Mouse (Mus musculus) limb, embryonic 11.5 days (tissue): ENCODE data around the gene Pqlc2. TPM values are rescaled to one million over a fixed set of nuclear protein-coding genes. Genes with fewer than 3 reads are reported as not detected.

Experiments
- ATAC-seq: fragments of 200-750 bp; cut with Nextera tagmentation; 2 replicates; pipeline ENCODE4 v1.8.0; 2017; ENCODE audit warnings: low read depth; ENCODE audit not compliant: insufficient number of reproducible peaks, low FRiP score, low TSS enrichment
- DNase-seq: peaks from one replicate; pipeline ENCODE4 v3.0.0-alpha.2; 2015; ENCODE audit warnings: low spot score
- H3K27ac ChIP-seq: fragments of 300-500 bp; sonication (generic); replicated peaks from 2 replicates; pipeline ENCODE4 v1.5.1; 2014; ENCODE audit warnings: low read depth, mild to moderate bottlenecking, low read length
- H3K27me3 ChIP-seq: fragments of 300-500 bp; sonication (generic); 2 replicates; pipeline ENCODE4 v1.6.1; 2014; ENCODE audit warnings: mild to moderate bottlenecking, low read length, mixed read lengths; ENCODE audit not compliant: control insufficient read depth, insufficient read depth
- H3K36me3 ChIP-seq: fragments of 300-500 bp; sonication (generic); 2 replicates; pipeline ENCODE4 v1.6.1; 2014; ENCODE audit warnings: mild to moderate bottlenecking, low read length, moderate library complexity, mixed read lengths; ENCODE audit not compliant: control insufficient read depth, insufficient read depth
- H3K4me1 ChIP-seq: fragments of 300-500 bp; sonication (generic); 2 replicates; pipeline ENCODE4 v1.6.1; 2014; ENCODE audit warnings: low read length, mixed read lengths; ENCODE audit not compliant: control insufficient read depth, insufficient read depth
- H3K4me2 ChIP-seq: fragments of 300-500 bp; sonication (generic); 2 replicates; pipeline ENCODE4 v1.6.1; 2014; ENCODE audit warnings: low read depth, mild to moderate bottlenecking, moderate library complexity; ENCODE audit not compliant: severe bottlenecking
- H3K4me3 ChIP-seq: fragments of 300-500 bp; sonication (generic); 2 replicates; pipeline ENCODE4 v1.5.1; 2014; ENCODE audit warnings: low read depth, low read length
- H3K9ac ChIP-seq: fragments of 300-500 bp; sonication (generic); 2 replicates; pipeline ENCODE4 v1.6.1; 2014; ENCODE audit warnings: mild to moderate bottlenecking, low read length
- H3K9me3 ChIP-seq: fragments of 300-500 bp; sonication (generic); 2 replicates; pipeline ENCODE4 v1.6.1; 2016; ENCODE audit warnings: low read length; ENCODE audit not compliant: control insufficient read depth
- WGBS: fragments of 180-500 bp; shearing (Covaris S2); extraction: QIAGEN DNeasy Blood & Tissue Kit; methylation state at CpG from one replicate; pipeline ENCODE4 v1.1.7; 2014; 5-methylcytosine and 5-hydroxymethylcytosine counted together
- polyA plus RNA-seq: library from polyadenylated mRNA; unstranded; fragments of >200 nt; fragmentation: Nextera tagmentation; extraction: Ambion mirVana; gene quantifications from 2 replicates; pipeline ENCODE4 v1.2.1, GENCODE M21; 2014

Gene Pqlc2
- polyA plus RNA-seq, 1 experiment from 2014 or later = 13.0 TPM

GRCm38 (mm10) chr4:139312632-139313031 is 2.1 kb upstream of the Pqlc2 start:
- ATAC-seq (no peak), DNase-seq (peak; percentile 50)
- Histone ChIP-seq H3K4me1 (peaks cover 13% of the 10 kb centered on the region), H3K36me3 (peaks cover 5% of the 10 kb centered on the region; the same call in 1 of the 2 replicates), H3K9ac (no peak overlapping the region), H3K9me3 (no peaks in the 10 kb centered on the region), H3K27ac (no peak overlapping the region), H3K27me3 (no peaks in the 10 kb centered on the region), H3K4me3 (no peak overlapping the region), H3K4me2 (no peak overlapping the region)
- 63% methylated on average over 4 of the region's 4 CpGs for WGBS

- peaks cover 13% of the 10 kb centered on the region for H3K4me1 ChIP-seq
- peak overlapping the region; percentile 88 for H3K4me2 ChIP-seq
- no peaks in the 10 kb centered on the region for H3K27me3 ChIP-seq
- ATAC-seq (no peak), DNase-seq (no peak)
- 30% methylated on average over 14 of the region's 14 CpGs for WGBS
- H3K9me3 ChIP-seq = no peaks in the 10 kb centered on the region
- peak overlapping the region; percentile 95 for H3K9ac ChIP-seq
- H3K36me3 ChIP-seq = peaks cover 2% of the 10 kb centered on the region; the same call in 1 of the 2 replicates
- H3K27ac ChIP-seq = no peak overlapping the region
- peak overlapping the region; percentile 96 for H3K4me3 ChIP-seq
Observed at GRCm38 (mm10) chr4:139311707-139312106, 1.2 kb upstream of the Pqlc2 start.

- Histone ChIP-seq H3K4me3 (peak overlapping the region; percentile 96), H3K4me1 (peaks cover 13% of the 10 kb centered on the region), H3K4me2 (peak overlapping the region; percentile 88), H3K27ac (0 out of 2 replicates have a peak overlapping the region, but pooled peaks have one; percentile 18), H3K36me3 (peaks cover 2% of the 10 kb centered on the region; the same call in 1 of the 2 replicates), H3K9me3 (no peaks in the 10 kb centered on the region), H3K27me3 (no peaks in the 10 kb centered on the region), H3K9ac (peak overlapping the region; percentile 95)
- under 1% methylated on average over 51 of the region's 53 CpGs for WGBS
- ATAC-seq = peak; percentile 58
- DNase-seq = peak; percentile 62
Observed at GRCm38 (mm10) chr4:139310899-139311701, 592 bp upstream of the Pqlc2 start.

- Histone ChIP-seq H3K4me2 (peak overlapping the region; percentile 88), H3K4me1 (peaks cover 13% of the 10 kb centered on the region), H3K36me3 (peaks cover under 1% of the 10 kb centered on the region; the same call in 1 of the 2 replicates), H3K27me3 (no peaks in the 10 kb centered on the region), H3K27ac (no peak overlapping the region), H3K4me3 (peak overlapping the region; percentile 96), H3K9ac (peak overlapping the region; percentile 43; the same call in 1 of the 2 replicates), H3K9me3 (no peaks in the 10 kb centered on the region)
- no peak for ATAC-seq
- WGBS = 19% methylated on average over 6 of the region's 6 CpGs
- DNase-seq = no peak
Observed at GRCm38 (mm10) chr4:139309651-139310050, 857 bp downstream of the Pqlc2 start.

GRCm38 (mm10) chr4:139307916-139308315 is 2.6 kb downstream of the Pqlc2 start:
- ATAC-seq = no peak
- Histone ChIP-seq H3K27ac (no peak overlapping the region), H3K4me3 (no peak overlapping the region), H3K9me3 (no peaks in the 10 kb centered on the region), H3K27me3 (no peaks in the 10 kb centered on the region), H3K4me2 (no peak overlapping the region), H3K4me1 (peaks cover 13% of the 10 kb centered on the region), H3K9ac (no peak overlapping the region), H3K36me3 (no peaks in the 10 kb centered on the region)
- DNase-seq = no peak
- 81% methylated on average over 5 of the region's 5 CpGs for WGBS

- H3K27ac ChIP-seq = no peak overlapping the region
- 91% methylated on average over 3 of the region's 3 CpGs for WGBS
- peaks cover 4% of the 10 kb centered on the region; the same call in 1 of the 2 replicates for H3K4me1 ChIP-seq
- H3K9me3 ChIP-seq = no peaks in the 10 kb centered on the region
- H3K4me2 ChIP-seq = no peak overlapping the region
- no peaks in the 10 kb centered on the region for H3K36me3 ChIP-seq
- no peak overlapping the region for H3K4me3 ChIP-seq
- no peak for DNase-seq
- H3K27me3 ChIP-seq = no peaks in the 10 kb centered on the region
- no peak overlapping the region for H3K9ac ChIP-seq
- ATAC-seq = no peak
Observed at GRCm38 (mm10) chr4:139305521-139305920, 5.0 kb downstream of the Pqlc2 start.

GRCm38 (mm10) chr4:139302241-139302640 is 8.3 kb downstream of the Pqlc2 start:
- no peak overlapping the region for H3K4me3 ChIP-seq
- no peak overlapping the region for H3K9ac ChIP-seq
- 36% methylated on average over 5 of the region's 5 CpGs for WGBS
- no peak overlapping the region for H3K27ac ChIP-seq
- H3K27me3 ChIP-seq = no peaks in the 10 kb centered on the region
- ATAC-seq (no peak), DNase-seq (no peak)
- H3K36me3 ChIP-seq = no peaks in the 10 kb centered on the region
- H3K4me2 ChIP-seq = no peak overlapping the region
- H3K4me1 ChIP-seq = no peaks in the 10 kb centered on the region
- no peaks in the 10 kb centered on the region for H3K9me3 ChIP-seq

- no peaks in the 10 kb centered on the region for H3K4me1 ChIP-seq
Observed at GRCm38 (mm10) chr4:139301780-139302179, 8.7 kb downstream of the Pqlc2 start.

More at GRCm38 (mm10) chr4:139301780-139302179, 8.7 kb downstream of the Pqlc2 start:
- WGBS = 93% methylated on average over 8 of the region's 8 CpGs
- no peaks in the 10 kb centered on the region for H3K27me3 ChIP-seq
- no peak for ATAC-seq
- H3K9ac ChIP-seq = no peak overlapping the region
- no peaks in the 10 kb centered on the region for H3K9me3 ChIP-seq
- H3K4me2 ChIP-seq = no peak overlapping the region
- DNase-seq = no peak
- H3K4me3 ChIP-seq = no peak overlapping the region
- H3K36me3 ChIP-seq = no peaks in the 10 kb centered on the region
- no peak overlapping the region for H3K27ac ChIP-seq
